Mouse (Mus musculus) forelimb bud, embryonic 11.5 days (tissue): Measurements from ENCODE around the gene Hmgn2.
"Not testable (repeated sequence)": the region's sequence is repeated elsewhere in the genome, so short reads cannot be mapped to it uniquely, and the experiment has no call there.

ENCODE experiments used
- DNase-seq: peaks from one replicate; pipeline ENCODE4 v3.0.0-alpha.2; 2012; ENCODE audit warnings: low read depth, low spot score

The Hmgn2 gene

GRCm38 (mm10) chr4:133925204-133925603 is 43.2 kb downstream of the Hmgn2 start:
- no peak for DNase-seq

DNA sequence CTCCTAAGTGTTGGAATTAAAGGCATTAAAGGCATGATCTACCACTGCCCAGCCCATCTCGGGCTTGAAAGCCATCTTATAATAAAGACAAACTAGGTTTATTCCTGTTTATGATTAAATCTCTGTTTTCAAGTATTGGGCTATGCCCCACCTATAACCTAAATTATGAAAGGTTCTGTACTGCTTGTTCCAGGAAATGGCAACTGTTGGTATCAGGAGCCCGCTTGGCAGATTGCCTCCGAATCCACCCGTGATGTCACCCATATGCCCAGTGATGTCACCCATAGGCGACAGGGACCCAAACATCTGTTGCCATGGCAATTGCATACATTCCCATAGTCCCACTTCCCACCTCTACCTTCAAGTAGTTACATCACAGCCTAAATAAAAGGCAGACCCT is 44.7 kb downstream of the Hmgn2 start:
- no peak for DNase-seq

GRCm38 (mm10) chr4:133918093-133918825 is 50.2 kb downstream of the Hmgn2 start:
- DNase-seq: not testable (repeated sequence)
